Mouse (Mus musculus): ENCODE results near the gene Sez6l. TPM values are rescaled to one million over a fixed set of nuclear protein-coding genes. Genes with fewer than 3 reads are reported as not detected.
"Not testable (repeated sequence)": the region's sequence is repeated elsewhere in the genome, so short reads cannot be mapped to it uniquely, and the experiment has no call there.

The Sez6l gene
- polyA plus RNA-seq, 1 experiment = 0.32 TPM

DNA sequence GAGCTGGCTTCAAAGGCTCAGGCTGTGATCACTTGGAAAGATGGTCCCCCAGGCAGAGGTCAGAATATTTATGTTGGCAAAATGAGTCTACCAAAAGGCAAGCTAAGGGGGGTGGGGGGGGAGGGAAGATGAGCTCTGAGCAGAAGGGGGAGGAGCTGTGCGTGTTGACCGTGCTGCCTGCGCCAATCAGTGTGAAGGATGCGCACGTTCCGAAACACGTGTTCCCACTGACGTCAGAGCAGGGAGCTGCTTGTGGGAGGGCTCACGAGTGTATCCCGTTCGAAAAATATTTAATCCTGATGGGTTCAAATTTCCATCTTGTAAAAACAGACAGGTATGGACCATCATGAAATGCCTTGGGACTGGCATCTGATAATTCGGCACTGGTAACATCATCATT, 157.4 kb downstream of the Sez6l start:
- TF ChIP-seq CTCF (IDR thresholded peaks at IDR 0.05; ENCODE audit: borderline replicate concordance, insufficient read depth, low read length) = no peak
- no peak for TF ChIP-seq POLR2A (IDR thresholded peaks at IDR 0.05; ENCODE audit: low read depth, low read length)
- H3K27ac ChIP-seq (ENCODE audit: insufficient read depth, low read length) = no peak overlapping the region
- H3K4me1 ChIP-seq (ENCODE audit: control insufficient read depth, insufficient read depth, low read length) = no peaks in the 10 kb centered on the region
- no peak overlapping the region for H3K4me3 ChIP-seq (ENCODE audit: insufficient read depth, low read length)

DNA sequence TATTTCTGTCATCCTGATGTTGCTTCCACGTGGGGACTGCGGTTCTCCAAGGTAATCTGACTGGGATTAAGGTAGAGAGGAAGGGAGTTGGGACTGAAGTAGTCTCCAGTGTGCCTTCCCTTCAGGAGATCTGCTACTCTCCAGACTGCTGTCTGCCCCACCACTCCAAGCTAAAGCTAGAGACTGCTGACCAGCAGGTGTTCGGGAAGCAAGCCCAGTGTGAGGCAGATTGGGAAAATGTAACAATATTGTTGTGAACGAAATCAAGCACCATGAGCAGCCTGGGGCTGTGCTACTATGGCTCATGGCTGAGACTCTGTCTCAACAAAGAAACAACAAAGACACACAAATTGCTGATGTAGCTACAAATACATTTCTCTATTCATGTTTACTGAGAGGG, 159.0 kb downstream of the Sez6l start:
- no peak for TF ChIP-seq CTCF (IDR thresholded peaks at IDR 0.05; ENCODE audit: borderline replicate concordance, insufficient read depth, low read length)
- no peak for TF ChIP-seq POLR2A (IDR thresholded peaks at IDR 0.05; ENCODE audit: low read depth, low read length)
- H3K4me1 ChIP-seq (ENCODE audit: control insufficient read depth, insufficient read depth, low read length) = no peaks in the 10 kb centered on the region
- H3K4me3 ChIP-seq (ENCODE audit: insufficient read depth, low read length) = no peak overlapping the region
- no peak overlapping the region for H3K27ac ChIP-seq (ENCODE audit: insufficient read depth, low read length)

DNA sequence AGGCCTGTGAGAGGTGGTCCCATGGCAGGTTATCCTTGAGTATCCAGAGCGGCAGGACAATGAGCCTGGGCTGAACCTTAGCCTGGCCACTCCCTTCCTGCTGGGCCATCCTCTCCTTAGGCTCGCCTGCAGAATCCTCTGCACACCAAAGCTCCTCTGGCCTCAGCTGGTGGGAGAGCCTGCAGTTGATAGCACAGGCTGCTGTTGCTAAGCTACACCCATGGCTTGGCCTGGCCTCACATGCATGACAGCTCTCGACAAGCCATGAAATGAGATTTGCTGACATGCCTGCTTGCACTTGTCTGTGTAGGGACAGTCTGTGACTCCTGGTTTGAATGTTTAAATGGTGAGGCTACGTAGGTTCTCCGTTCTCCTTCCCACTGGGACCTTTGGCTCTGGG, 160.3 kb downstream of the Sez6l start:
- Histone ChIP-seq H3K4me1 (ENCODE audit: control insufficient read depth, insufficient read depth, low read length) (0 out of 2 replicates have a peak, but pooled peaks cover under 1% of the 10 kb centered on the region), H3K27ac (ENCODE audit: insufficient read depth, low read length) (no peak overlapping the region), H3K4me3 (ENCODE audit: insufficient read depth, low read length) (no peak overlapping the region)
- TF ChIP-seq CTCF (IDR thresholded peaks at IDR 0.05; ENCODE audit: borderline replicate concordance, insufficient read depth, low read length) (no peak), POLR2A (IDR thresholded peaks at IDR 0.05; ENCODE audit: low read depth, low read length) (no peak)

DNA sequence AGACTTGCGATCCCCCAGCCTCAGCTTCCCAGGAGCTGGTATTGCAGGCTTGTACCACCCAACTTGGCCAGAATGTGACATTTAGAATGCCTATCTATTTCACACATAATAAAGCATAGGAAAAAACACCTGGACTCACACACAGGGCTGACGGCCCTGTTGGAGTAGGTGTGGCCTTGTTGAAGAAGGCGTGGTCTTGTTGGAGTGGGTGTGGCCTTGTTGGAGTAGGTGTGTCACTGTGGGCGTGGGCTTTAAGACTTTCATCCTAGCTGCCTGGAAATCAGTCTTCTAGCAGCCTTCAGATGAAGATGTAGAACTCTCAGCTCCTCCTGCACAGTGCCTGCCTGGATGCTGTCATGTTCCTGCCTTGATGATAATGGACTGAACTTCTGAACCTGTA, 164.2 kb downstream of the Sez6l start:
- not testable (repeated sequence) for H3K4me1 ChIP-seq (ENCODE audit: control insufficient read depth, insufficient read depth, low read length); H3K27ac ChIP-seq (ENCODE audit: insufficient read depth, low read length); H3K4me3 ChIP-seq (ENCODE audit: insufficient read depth, low read length)

DNA sequence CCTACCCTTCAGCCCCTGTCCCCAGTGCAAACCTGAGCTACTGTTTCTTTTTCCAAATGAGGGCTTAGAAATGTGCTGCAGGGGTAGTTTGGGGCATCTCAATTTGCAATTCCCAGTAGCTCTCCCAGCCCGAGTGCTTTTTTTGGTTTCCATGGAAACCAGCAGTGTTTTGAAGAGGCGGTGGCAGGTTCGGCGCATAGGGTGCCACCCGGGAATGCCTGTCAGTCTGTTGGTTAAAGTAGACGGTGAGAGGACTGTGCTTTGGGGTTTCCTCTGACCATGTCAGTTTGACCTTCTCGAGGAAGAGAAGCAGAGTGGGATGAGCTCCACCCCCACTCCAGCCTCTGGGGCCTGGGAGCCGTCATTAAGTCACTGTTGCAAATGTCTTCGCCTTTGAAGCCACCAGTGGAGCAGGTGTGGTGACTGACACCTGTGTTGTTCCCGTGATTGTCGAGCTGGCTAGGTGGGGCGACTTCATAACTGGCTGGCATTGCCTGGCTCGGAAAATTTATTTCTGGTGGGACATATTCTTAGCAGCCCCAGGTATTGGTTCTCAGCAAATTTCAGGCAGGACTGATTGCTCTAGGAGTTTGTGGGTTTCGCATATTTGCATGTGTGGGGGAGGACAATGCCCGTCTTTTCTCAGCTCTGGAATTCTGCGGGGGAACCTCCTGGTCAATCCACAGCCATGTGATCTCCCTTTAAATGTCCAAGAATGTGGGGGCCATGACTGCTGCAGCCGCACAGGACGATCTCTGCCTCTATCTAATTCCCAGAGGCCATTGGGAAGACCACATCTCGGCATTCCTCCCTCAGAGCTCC, 165.3 kb downstream of the Sez6l start:
- H3K4me3 ChIP-seq (ENCODE audit: insufficient read depth, low read length) = no peak overlapping the region
- H3K27ac ChIP-seq (ENCODE audit: insufficient read depth, low read length) = no peak overlapping the region
- no peak for TF ChIP-seq CTCF (IDR thresholded peaks at IDR 0.05; ENCODE audit: borderline replicate concordance, insufficient read depth, low read length)
- no peak for TF ChIP-seq POLR2A (IDR thresholded peaks at IDR 0.05; ENCODE audit: low read depth, low read length)
- 0 out of 2 replicates have a peak, but pooled peaks cover 4% of the 10 kb centered on the region for H3K4me1 ChIP-seq (ENCODE audit: control insufficient read depth, insufficient read depth, low read length)

DNA sequence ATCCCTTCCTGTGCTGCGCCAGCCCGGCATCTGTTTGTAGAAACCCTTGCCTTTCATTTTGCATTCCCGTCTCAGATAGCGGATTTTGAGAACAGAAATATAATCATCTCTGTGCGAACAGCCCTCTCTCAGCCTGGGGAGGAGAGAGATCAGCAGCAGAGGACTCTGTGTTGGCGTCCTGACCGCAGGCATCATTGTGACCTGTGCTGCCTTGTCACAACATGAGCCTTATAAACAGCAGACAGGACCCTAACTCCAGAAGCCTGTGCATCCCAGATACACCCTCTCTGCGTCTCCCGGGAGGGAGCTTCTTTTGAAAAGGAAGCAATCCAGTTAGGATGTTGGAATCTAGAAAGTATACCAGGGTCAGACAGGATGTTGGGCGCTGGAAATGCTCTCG, 165.9 kb downstream of the Sez6l start:
- H3K27ac ChIP-seq (ENCODE audit: insufficient read depth, low read length) = no peak overlapping the region
- TF ChIP-seq POLR2A (IDR thresholded peaks at IDR 0.05; ENCODE audit: low read depth, low read length) = no peak

DNA sequence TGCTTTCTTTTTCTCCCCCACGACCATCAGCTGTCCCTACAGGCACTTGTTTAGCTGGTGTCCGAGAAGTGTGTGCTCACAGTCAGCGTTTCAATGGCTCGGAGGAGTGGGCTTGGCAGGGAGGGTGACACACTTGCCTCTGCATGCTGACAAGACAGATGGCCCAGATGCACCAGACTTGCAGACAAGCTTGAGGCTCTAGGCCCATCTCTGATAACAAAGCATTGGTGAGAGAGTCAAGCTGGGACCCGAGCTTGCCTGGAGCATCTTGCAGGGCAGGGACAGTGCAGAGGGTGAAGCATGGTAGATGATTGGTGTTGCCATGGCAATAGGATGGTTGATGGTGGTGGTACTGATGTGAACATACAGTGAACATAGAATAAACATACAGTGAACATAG, 167.7 kb downstream of the Sez6l start:
- Histone ChIP-seq H3K27ac (ENCODE audit: insufficient read depth, low read length) (no peak overlapping the region), H3K4me3 (ENCODE audit: insufficient read depth, low read length) (no peak overlapping the region), H3K4me1 (ENCODE audit: control insufficient read depth, insufficient read depth, low read length) (0 out of 2 replicates have a peak, but pooled peaks cover 4% of the 10 kb centered on the region)
- TF ChIP-seq CTCF (IDR thresholded peaks at IDR 0.05; ENCODE audit: borderline replicate concordance, insufficient read depth, low read length) = no peak
- TF ChIP-seq POLR2A (IDR thresholded peaks at IDR 0.05; ENCODE audit: low read depth, low read length) = no peak

More for the DNA sequence above, 165.9 kb downstream of the Sez6l start:
- 0 out of 2 replicates have a peak, but pooled peaks cover 4% of the 10 kb centered on the region for H3K4me1 ChIP-seq (ENCODE audit: control insufficient read depth, insufficient read depth, low read length)
- H3K4me3 ChIP-seq (ENCODE audit: insufficient read depth, low read length) = no peak overlapping the region

DNA sequence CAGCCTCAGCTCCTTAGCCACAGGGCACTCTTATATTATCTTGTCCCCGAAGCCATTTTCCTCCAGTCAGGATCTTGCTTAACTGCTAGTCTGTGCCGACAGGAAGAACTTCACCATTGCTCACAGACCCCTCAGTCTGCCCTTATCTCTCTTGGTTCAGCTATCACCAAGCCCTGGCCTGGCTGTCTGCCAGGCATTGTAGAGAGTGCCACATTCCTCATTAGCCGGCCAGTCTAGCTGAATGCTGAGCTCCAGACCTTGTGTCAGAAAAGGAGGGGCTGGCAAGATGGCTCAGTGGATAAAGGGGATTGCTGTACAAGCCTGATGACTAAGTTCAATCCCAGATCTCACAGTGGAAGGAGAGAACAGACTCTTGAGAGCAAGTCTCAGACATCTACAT, 171.0 kb downstream of the Sez6l start:
- Histone ChIP-seq H3K4me3 (ENCODE audit: insufficient read depth, low read length) (no peak overlapping the region), H3K4me1 (ENCODE audit: control insufficient read depth, insufficient read depth, low read length) (no peaks in the 10 kb centered on the region), H3K27ac (ENCODE audit: insufficient read depth, low read length) (no peak overlapping the region)
- TF ChIP-seq CTCF (IDR thresholded peaks at IDR 0.05; ENCODE audit: borderline replicate concordance, insufficient read depth, low read length) (no peak), POLR2A (IDR thresholded peaks at IDR 0.05; ENCODE audit: low read depth, low read length) (no peak)

DNA sequence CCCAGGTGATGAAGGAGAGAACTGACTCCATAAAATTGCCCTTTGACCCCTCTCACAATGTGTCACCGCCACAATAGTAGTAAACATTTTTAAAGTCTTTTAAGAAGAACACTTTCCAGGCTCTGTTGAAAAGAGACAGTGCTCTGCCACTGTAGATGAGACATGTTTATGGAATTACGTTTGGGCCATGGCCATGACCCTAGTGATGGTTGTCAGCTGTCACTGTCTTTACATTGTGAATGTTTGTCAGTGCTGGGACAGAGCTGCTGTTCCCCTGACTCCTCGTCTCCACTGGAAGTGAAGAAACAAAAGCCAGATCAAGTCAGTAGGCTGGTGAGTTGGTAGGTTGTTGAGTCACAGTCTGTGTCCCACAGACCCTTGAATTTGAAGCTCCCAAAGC, 174.5 kb downstream of the Sez6l start:
- no peak overlapping the region for H3K4me3 ChIP-seq (ENCODE audit: insufficient read depth, low read length)
- TF ChIP-seq POLR2A (IDR thresholded peaks at IDR 0.05; ENCODE audit: low read depth, low read length) = no peak
- TF ChIP-seq CTCF (IDR thresholded peaks at IDR 0.05; ENCODE audit: borderline replicate concordance, insufficient read depth, low read length) = no peak
- H3K4me1 ChIP-seq (ENCODE audit: control insufficient read depth, insufficient read depth, low read length) = no peaks in the 10 kb centered on the region
- H3K27ac ChIP-seq (ENCODE audit: insufficient read depth, low read length) = no peak overlapping the region

DNA sequence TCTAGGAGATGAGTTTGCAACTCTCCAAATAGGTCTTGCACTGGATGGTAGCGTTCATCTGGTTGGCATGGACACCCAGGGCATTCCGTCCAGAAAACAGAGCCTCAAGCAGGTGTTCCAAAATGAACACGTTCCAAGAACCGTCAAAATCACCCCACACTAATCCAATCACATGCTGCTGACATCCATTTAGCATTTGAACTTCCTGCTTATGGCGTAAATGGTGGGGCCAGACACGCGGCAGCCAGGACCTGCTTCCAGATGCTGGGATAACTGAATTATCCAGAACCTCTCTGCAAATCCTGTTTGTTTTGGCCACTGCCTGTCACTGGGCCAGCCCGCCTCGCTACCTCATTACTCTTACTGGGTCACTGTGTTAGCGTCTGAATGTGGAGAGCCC, 177.7 kb downstream of the Sez6l start:
- Histone ChIP-seq H3K4me3 (ENCODE audit: insufficient read depth, low read length) (no peak overlapping the region), H3K4me1 (ENCODE audit: control insufficient read depth, insufficient read depth, low read length) (no peaks in the 10 kb centered on the region), H3K27ac (ENCODE audit: insufficient read depth, low read length) (no peak overlapping the region)
- TF ChIP-seq CTCF (IDR thresholded peaks at IDR 0.05; ENCODE audit: borderline replicate concordance, insufficient read depth, low read length) (no peak), POLR2A (IDR thresholded peaks at IDR 0.05; ENCODE audit: low read depth, low read length) (no peak)
